Mouse (Mus musculus): Measurements from ENCODE around the gene Alox8. TPM values are rescaled to one million over a fixed set of nuclear protein-coding genes. Genes with fewer than 3 reads are reported as not detected.

Alox8 gene
- total and polyA plus RNA-seq, 2 experiments from 2014 or later: 0.54 to 1.2 TPM

- TF ChIP-seq CTCF (IDR thresholded peaks at IDR 0.05; ENCODE audit: low read depth): no peak
- H3K4me2 ChIP-seq (ENCODE audit: low read depth): no peak overlapping the region
- H3K9ac ChIP-seq: no peak overlapping the region
- no peaks in the 10 kb centered on the region for H3K27me3 ChIP-seq (ENCODE audit: insufficient read depth, low read length)
- ATAC-seq: no peak
- H3K4me3 ChIP-seq (ENCODE audit: low read depth, low read length): no peak overlapping the region
- no peak overlapping the region for H3K27ac ChIP-seq (ENCODE audit: low read depth, low read length)
- H3K9me3 ChIP-seq (ENCODE audit: low read length): no peaks in the 10 kb centered on the region
- no peaks in the 10 kb centered on the region for H3K36me3 ChIP-seq (ENCODE audit: insufficient read depth)
- WGBS: 88% methylated on average over 5 of the region's 5 CpGs
- DNase-seq: no peak
- H3K4me1 ChIP-seq (ENCODE audit: insufficient read depth): no peaks in the 10 kb centered on the region
Measured at GRCm38 (mm10) chr11:69185031-69185430, 12.6 kb downstream of the Alox8 start.

DNA sequence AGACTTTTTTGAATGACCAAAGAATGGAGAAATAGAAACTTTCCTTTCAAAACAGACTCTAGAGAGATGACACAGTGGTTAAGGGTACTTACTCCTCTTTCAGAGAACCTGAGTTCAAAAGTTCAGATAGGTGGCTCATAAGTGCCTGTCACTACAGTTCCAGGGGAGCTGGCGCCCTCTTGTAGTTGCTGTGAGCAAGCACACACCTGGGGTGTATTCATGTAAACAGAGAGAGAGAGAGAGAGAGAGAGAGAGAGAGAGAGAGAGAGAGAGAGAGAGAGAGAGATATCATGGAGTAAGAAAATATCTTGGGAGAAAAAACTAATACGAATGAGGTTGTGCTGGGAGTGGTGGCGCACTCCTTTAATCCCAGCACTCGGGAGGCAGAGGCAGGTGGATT is 17.5 kb downstream of the Alox8 start:
- Histone ChIP-seq H3K9me3 (ENCODE audit: low read length) (no peaks in the 10 kb centered on the region), H3K27me3 (ENCODE audit: insufficient read depth, low read length) (no peaks in the 10 kb centered on the region), H3K4me1 (ENCODE audit: insufficient read depth) (no peaks in the 10 kb centered on the region), H3K9ac (no peak overlapping the region), H3K4me2 (ENCODE audit: low read depth) (no peak overlapping the region), H3K36me3 (ENCODE audit: insufficient read depth) (no peaks in the 10 kb centered on the region), H3K4me3 (ENCODE audit: low read depth, low read length) (no peak overlapping the region), H3K27ac (ENCODE audit: low read depth, low read length) (no peak overlapping the region)
- no peak for ATAC-seq
- no peak for DNase-seq
- 89% methylated on average over 4 of the region's 4 CpGs for WGBS
- no peak for TF ChIP-seq CTCF (IDR thresholded peaks at IDR 0.05; ENCODE audit: low read depth)

DNA sequence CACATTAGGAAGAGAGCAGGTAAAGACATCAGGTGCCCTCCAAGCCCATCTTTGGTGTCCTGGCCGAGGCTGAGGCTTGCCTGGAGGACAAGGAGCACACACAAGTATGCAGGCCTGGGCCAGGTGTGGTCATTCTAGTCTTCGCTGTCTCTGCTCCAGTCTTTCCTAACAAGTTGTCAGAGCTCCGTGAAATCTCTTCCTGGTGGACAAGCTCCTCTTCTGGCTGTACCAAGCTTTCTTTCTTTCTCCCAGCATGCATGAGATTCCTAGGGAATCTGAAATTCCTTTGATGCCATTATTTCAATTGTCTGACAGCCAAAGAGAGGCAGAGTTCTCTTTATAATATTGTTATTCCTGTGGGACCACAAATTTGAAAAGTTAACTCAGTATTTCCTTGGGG is 18.1 kb downstream of the Alox8 start:
- H3K27me3 ChIP-seq (ENCODE audit: insufficient read depth, low read length): no peaks in the 10 kb centered on the region
- no peak overlapping the region for H3K9ac ChIP-seq
- no peaks in the 10 kb centered on the region for H3K9me3 ChIP-seq (ENCODE audit: low read length)
- H3K36me3 ChIP-seq (ENCODE audit: insufficient read depth): no peaks in the 10 kb centered on the region
- no peak for DNase-seq
- 45% methylated on average over 3 of the region's 3 CpGs for whole genome bisulfite sequencing
- no peaks in the 10 kb centered on the region for H3K4me1 ChIP-seq (ENCODE audit: insufficient read depth)
- no peak for TF ChIP-seq CTCF (IDR thresholded peaks at IDR 0.05; ENCODE audit: low read depth)
- no peak overlapping the region for H3K4me2 ChIP-seq (ENCODE audit: low read depth)
- ATAC-seq: no peak
- H3K4me3 ChIP-seq (ENCODE audit: low read depth, low read length): no peak overlapping the region
- no peak overlapping the region for H3K27ac ChIP-seq (ENCODE audit: low read depth, low read length)

GRCm38 (mm10) chr11:69178525-69178924 is 19.1 kb downstream of the Alox8 start:
- H3K36me3 ChIP-seq (ENCODE audit: insufficient read depth): no peaks in the 10 kb centered on the region
- H3K4me2 ChIP-seq (ENCODE audit: low read depth): no peak overlapping the region
- WGBS: 76% methylated on average over 3 of the region's 3 CpGs
- H3K4me3 ChIP-seq (ENCODE audit: low read depth, low read length): no peak overlapping the region
- H3K9ac ChIP-seq: no peak overlapping the region
- TF ChIP-seq CTCF (IDR thresholded peaks at IDR 0.05; ENCODE audit: low read depth): no peak
- H3K9me3 ChIP-seq (ENCODE audit: low read length): no peaks in the 10 kb centered on the region
- no peaks in the 10 kb centered on the region for H3K27me3 ChIP-seq (ENCODE audit: insufficient read depth, low read length)
- DNase-seq (no peak), ATAC-seq (no peak)
- no peaks in the 10 kb centered on the region for H3K4me1 ChIP-seq (ENCODE audit: insufficient read depth)
- H3K27ac ChIP-seq (ENCODE audit: low read depth, low read length): no peak overlapping the region

DNA sequence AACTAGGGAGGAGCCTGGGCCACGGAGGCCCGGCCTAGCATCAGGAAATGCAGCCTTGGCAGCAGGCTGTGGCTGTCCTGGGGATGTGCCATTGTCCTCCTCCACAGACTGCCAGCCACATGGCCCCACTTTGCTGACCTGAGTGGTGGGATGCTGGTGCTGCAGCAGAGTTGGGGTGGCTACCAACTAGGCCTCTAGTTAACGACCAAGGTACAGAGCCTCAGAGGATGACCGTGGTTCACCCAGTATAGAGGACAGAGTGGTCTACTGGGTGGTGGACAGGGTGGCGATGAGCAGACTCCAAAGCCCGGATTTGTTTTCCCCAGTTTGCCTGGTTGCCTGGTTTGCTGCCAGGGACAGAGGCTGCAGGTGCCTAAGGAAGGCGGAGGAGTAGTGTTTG is 22.9 kb downstream of the Alox8 start:
- no peak for TF ChIP-seq CTCF (IDR thresholded peaks at IDR 0.05; ENCODE audit: low read depth)
- Histone ChIP-seq H3K27me3 (ENCODE audit: insufficient read depth, low read length) (no peaks in the 10 kb centered on the region), H3K27ac (ENCODE audit: low read depth, low read length) (no peak overlapping the region), H3K4me3 (ENCODE audit: low read depth, low read length) (no peak overlapping the region), H3K4me1 (ENCODE audit: insufficient read depth) (no peaks in the 10 kb centered on the region), H3K9me3 (ENCODE audit: low read length) (no peaks in the 10 kb centered on the region), H3K9ac (no peak overlapping the region), H3K36me3 (ENCODE audit: insufficient read depth) (no peaks in the 10 kb centered on the region), H3K4me2 (ENCODE audit: low read depth) (no peak overlapping the region)
- no peak for ATAC-seq
- DNase-seq: no peak
- 86% methylated on average over 7 of the region's 7 CpGs for WGBS

DNA sequence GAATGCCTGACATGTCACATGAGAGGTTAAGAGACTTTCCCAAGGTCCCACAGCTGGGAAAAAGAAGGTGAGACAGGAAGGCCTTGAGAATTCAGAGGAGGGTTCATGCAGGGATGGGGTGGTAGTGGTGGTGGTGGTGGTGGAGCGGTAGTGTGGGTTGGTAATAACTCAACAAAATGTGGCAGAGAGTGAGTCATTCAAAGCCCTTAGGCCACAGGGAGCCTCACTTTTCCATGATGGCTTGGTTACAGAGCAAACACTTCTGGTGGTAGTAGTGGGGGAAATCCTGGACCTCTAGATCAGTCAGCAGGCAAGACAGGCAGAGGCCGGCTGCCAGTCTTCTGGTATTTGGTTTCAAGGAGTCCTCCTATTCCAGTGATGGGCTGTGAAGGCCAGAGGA is 25.0 kb downstream of the Alox8 start:
- Histone ChIP-seq H3K9me3 (ENCODE audit: low read length) (no peaks in the 10 kb centered on the region), H3K36me3 (ENCODE audit: insufficient read depth) (no peaks in the 10 kb centered on the region), H3K9ac (no peak overlapping the region), H3K4me3 (ENCODE audit: low read depth, low read length) (no peak overlapping the region), H3K27ac (ENCODE audit: low read depth, low read length) (no peak overlapping the region), H3K4me1 (ENCODE audit: insufficient read depth) (no peaks in the 10 kb centered on the region), H3K27me3 (ENCODE audit: insufficient read depth, low read length) (no peaks in the 10 kb centered on the region), H3K4me2 (ENCODE audit: low read depth) (no peak overlapping the region)
- no peak for ATAC-seq
- no peak for DNase-seq
- WGBS: 93% methylated on average over 2 of the region's 2 CpGs
- no peak for TF ChIP-seq CTCF (IDR thresholded peaks at IDR 0.05; ENCODE audit: low read depth)

- Histone ChIP-seq H3K4me2 (ENCODE audit: low read depth) (no peak overlapping the region), H3K9me3 (ENCODE audit: low read length) (no peaks in the 10 kb centered on the region), H3K9ac (no peak overlapping the region), H3K27ac (ENCODE audit: low read depth, low read length) (no peak overlapping the region), H3K27me3 (ENCODE audit: insufficient read depth, low read length) (no peaks in the 10 kb centered on the region), H3K4me3 (ENCODE audit: low read depth, low read length) (no peak overlapping the region), H3K4me1 (ENCODE audit: insufficient read depth) (no peaks in the 10 kb centered on the region), H3K36me3 (ENCODE audit: insufficient read depth) (no peaks in the 10 kb centered on the region)
- no peak for ATAC-seq
- peak; percentile 88 for TF ChIP-seq CTCF (IDR thresholded peaks at IDR 0.05; ENCODE audit: low read depth)
- DNase-seq: peak; percentile 60
- WGBS: 26% methylated on average over 7 of the region's 7 CpGs
Measured at GRCm38 (mm10) chr11:69171626-69172025, 26.0 kb downstream of the Alox8 start.

DNA sequence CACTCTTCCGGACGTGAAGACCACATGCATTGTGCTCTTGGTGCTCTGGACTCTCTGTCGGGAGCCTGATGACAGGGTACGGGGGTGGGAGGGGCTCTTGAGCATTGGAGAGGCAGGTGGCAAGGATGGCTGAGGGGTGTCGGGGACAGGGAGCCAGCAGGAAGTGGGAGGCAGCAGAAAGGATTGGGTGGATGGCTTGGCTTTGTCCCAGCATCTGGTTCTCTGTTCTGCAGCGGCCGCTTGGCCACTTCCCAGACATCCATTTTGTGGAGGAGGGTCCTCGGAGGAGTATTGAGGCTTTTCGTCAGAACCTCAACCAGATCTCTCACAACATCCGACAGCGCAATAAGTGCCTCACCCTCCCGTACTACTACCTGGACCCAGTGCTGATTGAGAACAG is 28.3 kb downstream of the Alox8 start:
- Histone ChIP-seq H3K9me3 (ENCODE audit: low read length) (no peaks in the 10 kb centered on the region), H3K36me3 (ENCODE audit: insufficient read depth) (no peaks in the 10 kb centered on the region), H3K4me2 (ENCODE audit: low read depth) (no peak overlapping the region), H3K4me3 (ENCODE audit: low read depth, low read length) (no peak overlapping the region), H3K27me3 (ENCODE audit: insufficient read depth, low read length) (no peaks in the 10 kb centered on the region), H3K9ac (no peak overlapping the region), H3K27ac (ENCODE audit: low read depth, low read length) (no peak overlapping the region), H3K4me1 (ENCODE audit: insufficient read depth) (no peaks in the 10 kb centered on the region)
- TF ChIP-seq CTCF (IDR thresholded peaks at IDR 0.05; ENCODE audit: low read depth): no peak
- DNase-seq: peak; percentile 4
- WGBS: 84% methylated on average over 12 of the region's 12 CpGs
- no peak for ATAC-seq

Data from forebrain, postnatal 0 days (tissue).